Mouse (Mus musculus): Measurements from ENCODE around the gene Cyp2c69. TPM values are rescaled to one million over a fixed set of nuclear protein-coding genes. Genes with fewer than 3 reads are reported as not detected.

Cyp2c69 gene
- polyA plus RNA-seq (2017; shearing (Covaris generic)): not detected

GRCm38 (mm10) chr19:39886699-39887098 is at the start of gene Cyp2c69:
Gene Cyp2c69 (minus strand): TSS chr19:39886799.

DNA sequence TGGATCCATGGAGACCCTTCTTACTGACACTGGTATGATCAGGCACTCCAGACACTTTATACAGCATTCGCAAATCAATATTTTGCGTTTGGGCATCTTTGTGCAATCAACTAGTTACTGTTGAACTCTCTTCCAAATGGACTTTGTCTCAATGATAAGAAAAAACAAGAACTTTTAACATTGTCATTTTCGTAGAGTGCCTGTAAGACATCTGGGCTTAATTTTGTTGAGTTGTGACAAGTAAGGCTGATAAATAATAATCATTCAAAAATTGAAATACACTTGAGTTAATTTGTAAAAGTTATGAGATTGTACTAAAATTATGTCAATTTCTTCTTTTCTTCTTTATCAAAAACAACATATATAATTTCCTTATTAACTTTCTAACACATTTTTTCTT is 73.9 kb downstream of the Cyp2c69 start, which contains the start of gene Cyp2c40:
Cyp2c40 (minus strand) TSS at position 101 of the 400 bp plus-strand sequence.

Other genes with a start within 250 kb of the Cyp2c69 start
- not detected for gene Cyp2c67, start 237.7 kb downstream of the Cyp2c69 start, polyA plus RNA-seq (2017; shearing (Covaris generic))
- gene Cyp2c68, start 145.7 kb downstream of the Cyp2c69 start, polyA plus RNA-seq (2017; shearing (Covaris generic)): not detected
- not detected for gene Cyp2c40, start 74.0 kb downstream of the Cyp2c69 start, polyA plus RNA-seq (2017; shearing (Covaris generic))
- not detected for gene Cyp2c37, start 105.6 kb upstream of the Cyp2c69 start, polyA plus RNA-seq (2017; shearing (Covaris generic))
- gene Cyp2c54, start 187.0 kb upstream of the Cyp2c69 start, polyA plus RNA-seq (2017; shearing (Covaris generic)): not detected
- gene Cyp2c50, start 202.9 kb upstream of the Cyp2c69 start, polyA plus RNA-seq (2017; shearing (Covaris generic)): not detected